Mouse (Mus musculus) left cerebral cortex, adult 18-20 months (tissue): ENCODE data around the gene Sugp1. TPM values are rescaled to one million over a fixed set of nuclear protein-coding genes. Genes with fewer than 3 reads are reported as not detected.
"Not testable (repeated sequence)": the region's sequence is repeated elsewhere in the genome, so short reads cannot be mapped to it uniquely, and the experiment has no call there.

Source experiments
- DNase-seq, 2 experiments: peaks; one replicate each; pipeline ENCODE4 v3.0.0; 2021 to 2022; ENCODE audit warnings: low spot score in 2 of 2, mixed read lengths in 1 of 2
- total RNA-seq, 2 experiments: library from RNA; stranded (reverse); gene quantifications; 2 replicates each; pipeline ENCODE4 v1.2.3; 2021

The Sugp1 gene
- total RNA-seq, 2 experiments from 2014 or later: 46.8 to 47.1 TPM

- peak in 1 of 2 experiments; percentile 19 for DNase-seq
Observed at GRCm38 (mm10) chr8:70041885-70042546, 597 bp upstream of the Sugp1 start.

DNA sequence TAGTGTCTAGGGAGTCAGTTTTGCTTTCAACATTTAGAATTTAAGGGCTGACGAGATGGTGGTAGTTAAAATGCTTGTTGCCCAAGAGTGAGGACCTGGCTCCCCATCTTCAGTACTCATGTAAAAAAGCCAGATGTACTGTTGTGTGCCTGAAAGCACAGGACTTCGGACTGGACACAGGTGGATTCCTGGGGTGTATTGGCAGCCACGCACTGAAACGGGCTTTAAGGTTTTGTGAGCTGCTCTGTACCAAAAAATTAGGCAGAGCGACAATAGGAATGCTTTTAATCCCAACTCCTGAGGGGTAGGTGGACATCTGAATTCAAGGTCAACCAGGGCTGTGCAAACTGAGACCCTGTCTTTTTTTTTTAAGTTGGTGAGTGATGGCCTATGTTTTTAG, 1.4 kb downstream of the Sugp1 start:
- DNase-seq: no peak

DNA sequence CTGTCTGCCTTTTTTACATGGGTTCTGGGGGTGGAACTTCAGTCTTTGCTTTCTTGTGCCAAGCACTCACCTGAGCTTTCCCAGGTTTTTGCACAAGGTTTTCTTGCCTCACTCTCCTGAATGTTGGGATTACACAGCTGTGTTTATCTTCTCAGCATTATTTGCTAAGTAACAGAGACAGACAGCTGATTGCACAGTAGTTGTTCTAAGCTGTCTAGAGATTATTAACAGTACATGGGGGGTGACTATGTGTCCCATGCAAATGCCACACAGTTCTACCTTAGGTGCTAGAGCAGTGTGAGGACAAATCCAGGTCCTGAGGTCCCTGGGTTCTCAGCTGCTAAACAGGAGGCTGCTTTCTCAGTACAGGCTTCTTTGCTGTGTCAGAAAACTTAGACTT, 7.0 kb downstream of the Sugp1 start:
- no peak for DNase-seq

GRCm38 (mm10) chr8:70050434-70050833, 7.8 kb downstream of the Sugp1 start:
- not testable (repeated sequence) for DNase-seq

DNA sequence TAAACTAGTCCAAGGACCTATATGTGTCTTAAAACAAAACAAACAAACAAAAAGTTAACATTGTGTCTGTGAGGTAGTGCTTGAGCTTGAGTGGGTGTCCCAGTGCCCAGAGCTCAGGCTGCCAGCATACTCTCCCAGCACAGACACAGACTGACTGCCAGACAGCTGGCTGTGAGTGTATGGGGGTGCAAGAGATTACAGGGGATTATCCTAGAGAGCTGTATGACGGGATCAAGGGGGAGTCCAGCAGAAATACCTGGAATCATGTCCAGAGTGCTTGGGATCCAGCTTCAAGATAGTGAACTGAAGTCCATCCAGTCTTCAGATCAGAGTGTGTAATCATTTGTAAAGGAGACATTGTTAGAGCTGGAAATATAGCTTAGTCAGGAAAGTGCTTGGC, 15.1 kb downstream of the Sugp1 start:
- DNase-seq: no peak

DNA sequence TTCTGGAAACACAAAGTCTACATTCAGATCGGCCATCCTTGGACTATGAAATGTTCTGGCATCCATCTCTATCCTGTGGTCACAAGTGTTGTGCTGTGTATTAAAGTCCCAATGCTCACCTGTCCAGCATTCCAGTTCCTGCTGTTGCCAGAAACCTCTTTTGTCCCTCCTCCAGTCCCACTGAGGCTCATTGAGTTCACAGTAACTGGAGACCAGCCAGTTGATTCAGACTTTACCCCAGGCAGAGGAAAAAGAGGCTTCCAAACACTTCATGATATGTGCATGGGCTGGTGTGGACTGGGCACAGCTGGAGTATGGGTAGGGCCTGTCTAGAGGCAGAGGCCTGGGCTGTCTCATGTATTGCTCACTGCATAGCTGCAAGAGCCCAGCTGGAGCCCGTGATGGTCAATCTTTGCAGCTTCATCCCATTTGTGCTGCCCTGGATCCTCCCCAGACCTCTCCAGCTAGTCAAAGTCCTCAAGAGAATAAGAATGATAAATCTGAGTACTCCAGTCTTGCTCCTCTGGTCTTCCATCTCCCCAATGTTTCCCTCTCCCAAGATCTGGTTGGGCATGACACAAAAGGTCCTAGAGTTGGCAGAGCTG, 29.3 kb downstream of the Sugp1 start:
- DNase-seq: no peak

- no peak for DNase-seq
Observed at GRCm38 (mm10) chr8:70072441-70073069, 29.9 kb downstream of the Sugp1 start, which contains the start of gene Tm6sf2. Tm6sf2 (plus strand) TSS chr8:70072924.

DNA sequence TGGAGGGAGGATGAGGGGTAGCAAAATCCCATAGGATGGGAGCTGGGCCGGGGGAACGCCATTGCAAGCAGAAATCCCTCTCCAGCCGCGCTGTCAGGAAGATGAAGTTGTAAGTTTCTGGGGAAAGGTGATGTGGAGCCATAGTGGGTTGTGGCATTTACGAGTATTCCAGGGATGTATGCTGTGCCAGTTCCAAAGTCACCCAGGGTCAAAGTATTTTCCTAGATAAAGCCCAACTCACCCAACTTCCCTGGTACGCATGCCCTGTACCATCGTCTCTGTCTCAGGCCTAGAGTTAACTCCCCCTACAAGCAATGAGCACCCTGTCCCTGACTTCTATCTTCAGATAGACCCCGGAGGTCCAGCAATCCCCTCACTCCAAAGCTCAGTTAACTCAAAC, 30.5 kb downstream of the Sugp1 start:
- no peak for DNase-seq

GRCm38 (mm10) chr8:70073682-70074081, 31.1 kb downstream of the Sugp1 start:
- DNase-seq: no peak

- DNase-seq: no peak
Observed at GRCm38 (mm10) chr8:70081976-70082375, 39.4 kb downstream of the Sugp1 start.

- DNase-seq: peak; percentile 79 to 87
Observed at GRCm38 (mm10) chr8:70083285-70083684, 40.7 kb downstream of the Sugp1 start, which contains the start of gene Hapln4. Hapln4 (plus strand) TSS chr8:70083457.

DNA sequence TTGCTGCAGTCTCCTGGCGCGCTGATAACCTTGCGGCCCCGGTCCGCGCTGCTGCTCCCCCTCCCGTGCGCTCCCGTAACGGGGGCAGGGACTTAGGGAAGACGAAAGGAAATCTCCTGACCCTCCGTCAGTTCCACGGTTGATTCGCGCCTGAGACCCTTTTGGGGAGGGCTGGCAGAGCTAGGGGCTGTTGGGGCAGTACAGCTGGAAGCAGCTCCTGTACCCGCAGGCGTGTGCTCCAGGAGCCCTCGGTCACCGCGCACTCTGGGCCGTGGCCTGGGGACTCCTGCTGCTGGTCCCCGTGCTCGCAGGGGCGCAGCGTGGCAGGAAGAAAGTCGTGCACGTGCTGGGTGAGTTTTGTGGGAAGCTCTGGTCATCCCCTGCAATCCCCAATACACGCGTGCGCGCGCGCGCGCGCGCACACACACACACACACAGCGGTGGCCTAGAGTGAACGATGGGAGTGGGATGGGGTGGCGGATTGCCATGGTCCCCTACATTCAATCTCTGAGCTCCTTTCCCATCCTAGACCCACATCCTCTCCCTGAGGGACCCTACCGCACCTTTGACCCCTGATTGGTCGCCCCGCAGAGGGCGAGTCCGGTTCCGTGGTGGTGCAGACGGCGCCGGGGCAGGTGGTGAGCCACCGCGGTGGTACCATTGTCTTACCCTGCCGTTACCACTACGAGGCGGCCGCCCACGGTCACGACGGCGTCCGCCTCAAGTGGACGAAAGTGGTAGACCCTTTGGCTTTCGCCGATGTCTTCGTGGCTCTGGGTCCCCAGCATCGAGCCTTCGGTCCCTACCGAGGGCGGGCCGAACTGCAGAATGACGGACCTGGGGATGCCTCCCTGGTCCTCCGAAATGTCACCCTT, 41.8 kb downstream of the Sugp1 start:
- DNase-seq: no peak

GRCm38 (mm10) chr8:70086151-70086550, 43.5 kb downstream of the Sugp1 start:
- DNase-seq: no peak

GRCm38 (mm10) chr8:70087237-70087636, 44.6 kb downstream of the Sugp1 start:
- no peak for DNase-seq

GRCm38 (mm10) chr8:70087836-70088650, 45.4 kb downstream of the Sugp1 start:
- DNase-seq: peak; percentile 72 to 81

DNA sequence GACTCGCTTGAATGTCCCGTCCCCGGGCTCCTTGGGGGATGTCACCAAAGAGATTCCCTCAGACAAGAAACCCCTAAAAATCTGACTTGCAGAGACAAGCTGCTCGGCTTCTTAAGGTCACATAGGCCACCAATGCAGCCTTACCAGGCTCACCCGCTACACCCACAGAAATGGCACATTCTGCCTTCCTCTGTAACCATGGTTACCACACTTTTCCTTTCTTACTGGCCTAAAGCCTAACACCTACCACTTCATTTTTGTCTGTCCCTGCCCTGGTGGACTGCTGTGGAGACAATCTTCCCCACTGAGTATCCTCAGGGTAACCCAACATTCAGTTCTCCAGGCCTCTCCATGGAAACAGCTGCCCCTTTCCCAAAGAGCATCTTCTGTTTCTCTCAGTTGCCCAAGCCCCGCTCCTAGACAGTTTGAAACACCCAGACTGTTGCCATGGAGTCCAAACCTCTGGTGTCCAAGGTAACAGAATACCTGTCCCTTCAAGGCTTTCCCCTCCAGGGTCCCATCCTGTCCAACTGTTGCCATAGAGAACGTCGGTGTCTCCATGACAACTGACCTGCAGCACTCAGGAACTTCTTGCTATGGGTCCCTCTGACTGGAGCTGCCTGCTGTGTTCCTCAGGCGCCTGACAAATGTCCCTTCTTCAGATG, 46.8 kb downstream of the Sugp1 start:
- no peak for DNase-seq

GRCm38 (mm10) chr8:70092786-70093185, 50.2 kb downstream of the Sugp1 start:
- DNase-seq: no peak

DNA sequence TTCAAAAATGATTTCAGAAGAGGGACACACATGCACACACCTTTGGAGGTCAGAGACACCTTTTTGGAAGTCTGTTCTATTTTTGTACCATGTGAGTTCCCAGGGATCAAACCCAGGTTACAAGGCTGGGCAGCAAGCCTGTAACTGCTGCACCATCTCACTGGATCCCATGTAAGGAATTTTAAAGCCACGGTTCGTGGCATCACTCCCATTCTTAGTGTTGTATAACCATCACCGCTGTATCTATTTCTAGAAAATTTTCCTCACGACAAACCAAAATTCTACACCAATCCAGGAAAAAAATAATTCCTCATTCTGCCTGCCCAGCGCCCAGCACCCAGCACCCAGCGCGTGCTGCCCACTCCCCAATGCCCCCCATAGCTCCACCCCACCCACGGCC, 56.7 kb downstream of the Sugp1 start:
- DNase-seq: no peak

DNA sequence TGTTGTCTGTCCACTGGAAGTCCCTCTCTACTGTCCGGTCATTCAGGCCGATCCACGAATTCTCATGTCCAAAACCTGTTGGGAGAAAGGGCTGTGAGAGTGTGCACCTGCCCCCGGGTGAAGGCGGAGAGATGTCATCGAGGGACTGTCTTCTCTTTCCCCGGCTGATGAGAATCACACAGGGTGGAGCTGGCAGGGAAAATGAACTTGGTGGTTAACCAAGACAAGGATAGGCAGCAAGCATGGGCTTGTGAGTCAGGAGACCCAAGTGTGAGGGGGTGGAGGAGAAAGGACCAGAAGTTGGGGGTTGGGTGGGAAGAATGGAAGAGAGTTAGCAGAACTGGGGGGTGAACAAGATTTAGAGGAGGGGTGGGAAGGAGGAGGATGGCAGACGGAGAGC, 57.6 kb downstream of the Sugp1 start:
- peak in 1 of 2 experiments; percentile 54 for DNase-seq

- no peak for DNase-seq
Observed at GRCm38 (mm10) chr8:70104506-70104905, 61.9 kb downstream of the Sugp1 start.
